24 mouse cellular contexts compared by ENCODE assay signal in the genomic region with DNA sequence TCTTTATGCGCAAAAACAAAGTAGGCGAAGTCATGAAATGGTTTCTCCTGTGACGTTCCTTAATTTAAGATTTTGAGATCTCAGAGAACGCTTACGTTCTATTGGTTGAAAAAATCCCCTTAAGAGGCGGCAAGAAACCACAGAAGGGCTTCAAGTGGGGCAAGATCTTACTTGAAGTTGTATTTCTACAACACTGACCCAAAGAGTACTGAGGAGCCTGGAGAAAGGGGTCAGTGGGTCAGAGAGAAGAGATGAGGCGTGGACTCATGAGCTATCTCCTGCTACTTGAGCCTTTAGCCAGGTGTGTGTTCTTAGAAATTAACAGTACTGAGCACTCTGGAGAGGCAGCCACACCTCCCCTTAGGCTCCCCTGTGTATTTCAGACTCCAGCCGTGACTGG. TPM values are rescaled to one million over a fixed set of nuclear protein-coding genes. Genes with fewer than 3 reads are reported as not detected.
DNase-seq lines count a peak whose midpoint lies in the region; ATAC-seq and TF ChIP-seq lines count a peak whose summit lies in the region.
"Had no signal": no experiment of that assay in that cellular context is flagged by ENCODE, and none has a peak within 500 bp of the region (broad histone marks: within the 10 kb centered on the region; RNA-seq: fewer than 3 reads in every experiment).

No protein-coding gene starts in this region.

- no peak overlapping the region for H3K27ac ChIP-seq in lung, postnatal 0 days (ENCODE audit: low read length)
- H3K27ac ChIP-seq: embryonic facial prominence, embryonic 10.5 days; embryonic facial prominence, embryonic 12.5 days; forebrain, embryonic 13.5 days; forebrain, embryonic 15.5 days had no signal

- no peak overlapping the region for H3K4me3 ChIP-seq in lung, postnatal 0 days (ENCODE audit: low read depth, low read length)
- H3K4me3 ChIP-seq: embryonic facial prominence, embryonic 10.5 days; embryonic facial prominence, embryonic 12.5 days; forebrain, embryonic 13.5 days; forebrain, embryonic 15.5 days had no signal

- H3K9me3 ChIP-seq in lung, postnatal 0 days (ENCODE audit: low read length) = no peaks in the 10 kb centered on the region
- H3K9me3 ChIP-seq: embryonic facial prominence, embryonic 10.5 days; embryonic facial prominence, embryonic 12.5 days; forebrain, embryonic 13.5 days; forebrain, embryonic 15.5 days; G1E had no signal

- no peaks in the 10 kb centered on the region for H3K36me3 ChIP-seq in lung, postnatal 0 days (ENCODE audit: insufficient read depth, low read length)
- H3K36me3 ChIP-seq: embryonic facial prominence, embryonic 10.5 days; embryonic facial prominence, embryonic 12.5 days; forebrain, embryonic 15.5 days; G1E had no signal

- no peak for TF ChIP-seq CTCF in lung, postnatal 0 days (IDR thresholded peaks at IDR 0.05)

- no peak overlapping the region for H3K4me2 ChIP-seq in lung, postnatal 0 days (replicated peaks; ENCODE audit: low read depth, low read length)
- H3K4me2 ChIP-seq: embryonic facial prominence, embryonic 12.5 days; forebrain, embryonic 13.5 days; forebrain, embryonic 15.5 days had no signal

- no peak for TF ChIP-seq EP300 in lung, postnatal 0 days (IDR thresholded peaks at IDR 0.05)

- ATAC-seq in lung, postnatal 0 days = peak; percentile 89
- ATAC-seq: activated CD4-positive, CD25-positive, alpha-beta regulatory T cell, adult 4 months; CD4-positive, CD25-positive, alpha-beta regulatory T cell, adult 4 months; forebrain, embryonic 13.5 days; forebrain, embryonic 15.5 days; Patski had no signal

- H3K27me3 ChIP-seq in lung, postnatal 0 days (replicated peaks; ENCODE audit: insufficient read depth, low read length) = no peaks in the 10 kb centered on the region
- H3K27me3 ChIP-seq: CH12.LX; embryonic facial prominence, embryonic 12.5 days; forebrain, embryonic 13.5 days; forebrain, embryonic 15.5 days; Patski had no signal

- peak; percentile 30 for DNase-seq in heart, adult 11 months
- no peak for DNase-seq in heart, adult 8-10 months (ENCODE audit: low spot score)
- DNase-seq in lung, postnatal 0 days (ENCODE audit: low spot score) = peak; percentile 74
- no peak for DNase-seq in lung, postnatal 10 days
- peak; percentile 32 for DNase-seq in lung, postnatal 36 days
- DNase-seq in lung, postnatal 14 days = no peak
- DNase-seq: adrenal gland, adult 8-10 months; adrenal gland, postnatal 14 days; adrenal gland, postnatal 36 days; B cell, adult 2 months; cerebellum, adult 11-12 months; cerebellum, adult 2 months; cerebellum, adult 9-10 months; cerebellum, postnatal 10 days; cerebellum, postnatal 25 days had no signal

- H3K9ac ChIP-seq in lung, postnatal 0 days (replicated peaks; ENCODE audit: low read depth) = no peak overlapping the region
- H3K9ac ChIP-seq: embryonic facial prominence, embryonic 12.5 days; forebrain, embryonic 13.5 days; forebrain, embryonic 15.5 days had no signal

- H3K4me1 ChIP-seq in lung, postnatal 0 days (ENCODE audit: insufficient read depth, low read depth, low read length) = no peaks in the 10 kb centered on the region; the same call in 1 of the 2 replicates
- H3K4me1 ChIP-seq: embryonic facial prominence, embryonic 10.5 days; embryonic facial prominence, embryonic 12.5 days; forebrain, embryonic 15.5 days had no signal

- WGBS in lung, postnatal 0 days = 60% methylated on average over 8 of the region's 8 CpGs

RNA-seq across cellular contexts. Expression of a gene that starts 44.7 kb away (rescaled TPM):
- total RNA-seq in heart, adult 8-10 months (2022) = 1 to 10 TPM; 4.6 to 6.7 (median 5.6) TPM
- polyA plus RNA-seq in lung, postnatal 0 days (2015; fragmentation: Nextera tagmentation; extraction: Ambion mirVana) = 42.9 and 53.0 TPM in 2 replicates
- polyA plus RNA-seq: G1E had no signal

Comparison
In these comparisons a context has a peak if more than half of its experiments do, and no peak if none do; other contexts are left out.
1. DNase-seq: peak in heart, adult 11 months (single experiment), lung, postnatal 0 days (single experiment) and lung, postnatal 36 days (single experiment); none in heart, adult 8-10 months (single experiment), lung, postnatal 10 days (single experiment) and lung, postnatal 14 days (single experiment).